Mouse (Mus musculus): ENCODE data around the gene Tent5b. TPM values are rescaled to one million over a fixed set of nuclear protein-coding genes. Genes with fewer than 3 reads are reported as not detected.

Gene Tent5b
- polyA plus RNA-seq, 1 experiment from 2014 or later = 1.4 TPM

DNA sequence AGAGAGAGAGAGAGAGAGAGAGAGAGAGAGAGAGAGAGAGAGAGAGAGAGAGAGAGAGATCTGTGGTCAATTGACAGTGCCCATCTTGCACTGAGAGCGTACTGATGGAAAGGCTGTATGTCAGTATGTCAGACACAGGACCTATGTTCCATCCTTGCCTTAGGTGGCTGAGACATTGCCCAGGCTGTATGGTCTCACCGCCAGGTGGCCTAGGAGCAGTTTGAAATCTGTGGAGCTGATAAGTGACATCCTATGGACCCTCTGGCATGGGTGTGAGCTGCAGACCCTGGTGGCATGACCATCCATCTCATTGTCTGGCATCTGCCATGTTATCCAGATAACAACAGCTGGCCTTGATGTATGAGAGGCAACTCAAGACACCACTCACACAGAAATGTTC, 6.1 kb upstream of the Tent5b start:
- Histone ChIP-seq H3K9me3 (peaks cover 5% of the 10 kb centered on the region; the same call in 1 of the 2 replicates), H3K4me3 (no peak overlapping the region), H3K4me2 (no peak overlapping the region), H3K36me3 (no peaks in the 10 kb centered on the region), H3K4me1 (0 out of 2 replicates have a peak, but pooled peaks cover 6% of the 10 kb centered on the region), H3K9ac (no peak overlapping the region), H3K27me3 (peaks cover 39% of the 10 kb centered on the region), H3K27ac (no peak overlapping the region)
- 63% methylated on average over 2 of the region's 2 CpGs for WGBS
- no peak for ATAC-seq (ENCODE audit: insufficient number of reproducible peaks, insufficient read depth, low FRiP score, low TSS enrichment, low read depth)

DNA sequence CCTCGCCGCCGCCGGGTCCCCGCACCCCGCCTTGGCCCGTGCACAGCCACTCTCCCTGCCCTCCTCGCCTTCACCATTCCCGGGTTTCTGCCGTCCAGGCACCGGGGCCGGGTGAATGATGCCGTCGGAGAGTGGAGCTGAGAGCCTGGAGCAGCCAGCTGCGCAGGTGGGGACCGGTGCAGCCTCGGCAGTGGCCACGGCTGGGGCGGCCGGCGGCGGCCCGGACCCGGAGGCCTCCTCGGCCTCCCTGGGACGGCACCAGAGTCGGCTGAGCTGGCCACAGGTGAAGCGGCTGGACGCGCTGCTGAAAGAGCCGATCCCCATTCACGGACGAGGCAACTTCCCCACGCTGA, 229 bp downstream of the Tent5b start:
- Histone ChIP-seq H3K4me1 (peaks cover 27% of the 10 kb centered on the region), H3K27ac (no peak overlapping the region), H3K9ac (peak overlapping the region; percentile 57), H3K36me3 (no peaks in the 10 kb centered on the region), H3K4me3 (peak overlapping the region; percentile 50), H3K27me3 (peaks cover 73% of the 10 kb centered on the region), H3K9me3 (no peaks in the 10 kb centered on the region), H3K4me2 (peak overlapping the region; percentile 70)
- WGBS = 3% methylated on average over 34 of the region's 34 CpGs
- ATAC-seq (ENCODE audit: insufficient number of reproducible peaks, insufficient read depth, low FRiP score, low TSS enrichment, low read depth) = no peak; the same call in 1 of the 2 replicates

DNA sequence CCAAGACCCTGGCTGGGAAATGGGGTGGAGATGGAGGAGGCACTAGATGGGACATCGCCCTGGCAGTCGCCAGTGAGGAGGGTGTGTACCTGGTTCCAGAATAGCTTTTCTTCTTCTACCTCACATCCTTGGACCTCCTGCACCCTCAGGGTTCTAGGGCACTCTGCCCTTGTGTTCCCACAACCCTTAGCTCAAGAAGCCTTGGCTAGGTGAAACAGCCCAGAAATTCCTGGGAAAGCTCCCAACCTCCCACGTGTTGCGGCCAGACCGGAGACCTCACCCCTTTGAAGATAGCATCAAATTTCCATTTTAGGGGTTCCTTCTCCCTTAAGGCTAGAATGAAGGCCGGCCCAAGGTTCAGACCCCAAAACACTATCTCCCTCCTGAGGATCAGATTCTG, 822 bp downstream of the Tent5b start:
- Histone ChIP-seq H3K4me3 (peak overlapping the region; percentile 50), H3K27me3 (peaks cover 69% of the 10 kb centered on the region), H3K4me1 (peaks cover 27% of the 10 kb centered on the region), H3K36me3 (no peaks in the 10 kb centered on the region), H3K9me3 (no peaks in the 10 kb centered on the region), H3K4me2 (peak overlapping the region; percentile 70), H3K27ac (no peak overlapping the region), H3K9ac (0 out of 2 replicates have a peak overlapping the region, but pooled peaks have one; percentile 57)
- ATAC-seq (ENCODE audit: insufficient number of reproducible peaks, insufficient read depth, low FRiP score, low TSS enrichment, low read depth) = no peak
- WGBS = 28% methylated on average over 6 of the region's 6 CpGs

DNA sequence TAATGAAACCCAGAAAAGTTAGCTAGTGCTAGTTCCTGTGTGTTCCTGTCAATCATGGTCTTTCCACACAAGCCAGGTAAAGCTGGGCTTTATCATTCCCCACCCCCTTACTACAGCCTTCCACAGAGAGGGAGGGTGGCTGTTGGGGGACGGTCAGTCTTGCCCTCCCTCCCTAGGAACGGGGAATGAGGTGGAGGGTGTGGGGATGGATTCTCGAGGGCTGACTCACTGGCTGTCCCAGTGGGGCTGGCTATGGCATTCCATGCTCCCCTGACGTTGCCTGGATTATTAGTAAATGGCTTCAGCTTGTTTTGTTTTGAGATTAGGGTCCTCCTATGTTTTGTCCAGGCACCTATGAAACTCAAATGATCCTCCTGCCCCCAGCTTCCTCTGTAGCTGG, 1.6 kb downstream of the Tent5b start:
- H3K4me3 ChIP-seq = no peak overlapping the region

DNA sequence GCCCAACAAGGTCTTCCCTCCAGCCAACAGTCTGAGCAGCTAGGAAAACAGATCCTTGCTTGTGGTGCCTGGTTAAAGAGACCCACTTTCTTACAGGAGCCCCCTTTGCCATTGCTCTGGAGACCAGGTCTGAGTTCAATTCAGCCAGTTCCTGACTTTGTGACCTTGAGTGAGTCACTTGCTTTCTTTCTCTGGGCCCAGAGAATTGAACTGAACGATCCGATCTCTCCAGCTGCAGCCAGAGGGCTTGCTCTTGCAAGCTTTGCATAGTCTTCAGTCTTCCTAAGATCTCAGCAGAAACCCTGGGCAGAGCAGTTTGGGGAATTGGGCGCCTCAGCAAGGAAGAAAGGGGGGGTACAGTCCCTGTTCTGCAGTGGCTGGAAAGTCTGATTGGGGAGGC, 2.5 kb downstream of the Tent5b start:
- no peaks in the 10 kb centered on the region for H3K9me3 ChIP-seq
- H3K27me3 ChIP-seq = peaks cover 55% of the 10 kb centered on the region
- H3K4me1 ChIP-seq = peaks cover 27% of the 10 kb centered on the region
- no peak overlapping the region for H3K27ac ChIP-seq
- H3K4me3 ChIP-seq = no peak overlapping the region
- no peak overlapping the region for H3K9ac ChIP-seq
- no peak overlapping the region for H3K4me2 ChIP-seq
- WGBS = 85% methylated on average over 3 of the region's 3 CpGs
- H3K36me3 ChIP-seq = no peaks in the 10 kb centered on the region
- ATAC-seq (ENCODE audit: insufficient number of reproducible peaks, insufficient read depth, low FRiP score, low TSS enrichment, low read depth) = no peak

More for the DNA sequence above, 1.6 kb downstream of the Tent5b start:
- Histone ChIP-seq H3K27ac (no peak overlapping the region), H3K36me3 (no peaks in the 10 kb centered on the region), H3K4me1 (peaks cover 27% of the 10 kb centered on the region), H3K27me3 (peaks cover 64% of the 10 kb centered on the region), H3K9ac (no peak overlapping the region), H3K4me2 (no peak overlapping the region), H3K9me3 (no peaks in the 10 kb centered on the region)
- ATAC-seq (ENCODE audit: insufficient number of reproducible peaks, insufficient read depth, low FRiP score, low TSS enrichment, low read depth) = no peak
- 23% methylated on average over 4 of the region's 4 CpGs for WGBS

DNA sequence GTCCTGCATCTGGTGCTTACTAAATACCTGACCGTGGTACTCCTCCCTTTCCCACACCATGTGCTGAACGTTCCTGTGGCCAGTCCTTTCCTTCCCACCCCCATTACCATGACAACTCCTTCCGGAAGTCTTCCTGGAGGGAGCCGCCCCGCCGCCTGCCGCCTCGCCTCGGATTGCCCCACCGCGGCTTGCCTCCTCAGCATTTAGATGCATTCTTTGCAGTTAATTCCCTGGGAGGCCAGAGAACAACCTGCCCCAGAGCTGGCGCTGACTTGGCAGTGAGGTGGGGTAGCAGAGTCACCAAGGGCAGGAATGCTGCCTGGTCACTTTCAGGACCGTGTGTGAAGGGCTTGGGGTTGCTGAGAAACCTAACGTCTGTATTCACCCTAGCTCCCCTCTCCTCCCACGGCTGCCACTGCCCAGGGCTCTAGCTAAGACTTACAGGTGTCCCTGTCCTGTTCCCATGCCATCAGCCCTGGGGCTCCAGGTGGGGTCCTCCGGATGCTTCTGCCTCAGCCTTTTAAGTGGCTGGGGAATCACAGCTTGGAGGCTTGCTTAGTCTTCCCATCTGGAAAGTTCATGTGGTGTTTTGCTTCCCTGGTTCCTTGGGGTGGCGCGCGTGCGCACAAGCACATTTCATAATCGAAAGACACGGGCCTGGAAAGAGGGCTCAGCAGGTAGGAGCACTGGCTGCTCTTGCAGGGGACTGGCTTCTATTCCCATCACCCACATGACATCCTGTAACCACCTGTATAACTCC, 4.5 kb downstream of the Tent5b start:
- peaks cover 41% of the 10 kb centered on the region for H3K27me3 ChIP-seq
- no peak overlapping the region for H3K27ac ChIP-seq
- no peak overlapping the region; the same call in 1 of the 2 replicates for H3K4me3 ChIP-seq
- H3K9me3 ChIP-seq = no peaks in the 10 kb centered on the region
- H3K4me2 ChIP-seq = peak overlapping the region; percentile 45
- WGBS = 7% methylated on average over 22 of the region's 22 CpGs
- no peak for ATAC-seq (ENCODE audit: insufficient number of reproducible peaks, insufficient read depth, low FRiP score, low TSS enrichment, low read depth)
- H3K4me1 ChIP-seq = peaks cover 28% of the 10 kb centered on the region
- H3K36me3 ChIP-seq = no peaks in the 10 kb centered on the region
- H3K9ac ChIP-seq = peak overlapping the region; percentile 44

DNA sequence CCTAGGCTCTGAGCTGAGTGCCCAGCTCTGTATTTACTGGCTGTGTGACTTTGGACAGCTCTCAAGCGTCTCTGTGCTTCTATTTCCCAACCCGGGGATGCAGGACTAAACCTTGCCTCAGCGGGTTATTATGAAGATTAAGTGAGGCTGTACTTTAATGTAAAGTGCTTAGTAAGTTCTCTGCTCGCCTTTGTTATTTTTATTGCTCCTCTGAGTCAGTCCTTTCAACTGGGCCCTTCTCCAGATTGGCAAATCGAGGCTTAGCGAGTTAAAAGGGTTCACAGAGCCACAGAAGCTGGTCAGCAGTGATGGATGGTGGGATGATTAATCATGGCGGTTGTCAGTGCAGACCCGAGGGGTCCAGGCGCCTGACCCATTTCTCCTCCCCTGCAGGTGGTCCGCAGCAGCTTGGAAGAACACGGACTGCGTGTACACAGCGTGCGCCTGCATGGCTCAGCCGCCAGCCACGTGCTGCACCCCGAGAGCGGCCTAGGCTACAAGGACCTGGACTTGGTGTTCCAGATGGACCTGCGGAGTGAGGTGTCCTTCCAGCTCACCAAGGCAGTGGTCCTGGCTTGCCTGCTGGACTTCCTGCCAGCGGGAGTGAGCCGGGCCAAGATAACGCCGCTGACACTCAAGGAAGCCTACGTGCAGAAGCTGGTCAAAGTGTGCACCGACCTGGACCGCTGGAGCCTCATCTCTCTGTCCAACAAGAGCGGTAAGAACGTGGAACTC, 5.9 kb downstream of the Tent5b start:
- Histone ChIP-seq H3K9ac (no peak overlapping the region), H3K27me3 (peaks cover 31% of the 10 kb centered on the region), H3K4me3 (no peak overlapping the region), H3K36me3 (no peaks in the 10 kb centered on the region), H3K4me1 (peaks cover 21% of the 10 kb centered on the region), H3K4me2 (no peak overlapping the region), H3K9me3 (no peaks in the 10 kb centered on the region), H3K27ac (no peak overlapping the region)
- no peak for ATAC-seq (ENCODE audit: insufficient number of reproducible peaks, insufficient read depth, low FRiP score, low TSS enrichment, low read depth)
- 90% methylated on average over 28 of the region's 28 CpGs for WGBS

DNA sequence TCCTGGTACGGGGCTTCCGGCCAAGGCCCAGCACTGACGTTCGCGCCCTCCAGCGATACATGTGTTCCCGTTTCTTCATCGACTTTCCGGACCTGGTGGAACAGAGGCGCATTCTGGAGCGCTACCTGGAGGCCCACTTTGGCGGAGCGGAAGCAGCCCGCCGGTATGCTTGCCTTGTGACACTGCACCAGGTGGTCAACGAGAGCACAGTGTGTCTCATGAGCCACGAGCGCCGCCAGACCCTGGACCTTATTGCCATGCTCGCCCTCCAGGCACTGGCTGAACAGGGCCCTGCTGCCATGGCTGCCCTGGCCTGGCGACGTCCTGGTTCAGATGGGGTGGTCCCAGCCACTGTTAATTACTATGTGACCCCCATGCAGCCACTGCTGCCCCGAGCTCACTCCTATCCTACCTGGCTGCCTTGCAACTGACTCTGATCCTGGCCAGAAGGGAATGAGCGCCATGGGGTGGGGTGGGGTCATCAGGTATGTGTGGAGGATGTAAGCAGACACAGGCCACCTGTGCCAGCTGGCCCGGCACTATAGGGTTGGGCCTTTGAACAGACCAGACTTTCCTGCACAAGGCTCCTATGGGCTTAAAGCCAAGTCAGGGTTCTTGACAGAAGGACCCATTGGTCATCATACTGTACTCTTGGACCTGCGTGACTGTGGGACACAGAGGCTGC, 6.9 kb downstream of the Tent5b start:
- Histone ChIP-seq H3K4me1 (peaks cover 21% of the 10 kb centered on the region), H3K4me3 (no peak overlapping the region), H3K4me2 (no peak overlapping the region), H3K9me3 (no peaks in the 10 kb centered on the region), H3K9ac (no peak overlapping the region), H3K36me3 (no peaks in the 10 kb centered on the region), H3K27ac (no peak overlapping the region), H3K27me3 (peaks cover 22% of the 10 kb centered on the region)
- 0 out of 2 replicates have a peak, but pooled peaks have one; percentile 6 for ATAC-seq (ENCODE audit: insufficient number of reproducible peaks, insufficient read depth, low FRiP score, low TSS enrichment, low read depth)
- WGBS = 88% methylated on average over 26 of the region's 26 CpGs

DNA sequence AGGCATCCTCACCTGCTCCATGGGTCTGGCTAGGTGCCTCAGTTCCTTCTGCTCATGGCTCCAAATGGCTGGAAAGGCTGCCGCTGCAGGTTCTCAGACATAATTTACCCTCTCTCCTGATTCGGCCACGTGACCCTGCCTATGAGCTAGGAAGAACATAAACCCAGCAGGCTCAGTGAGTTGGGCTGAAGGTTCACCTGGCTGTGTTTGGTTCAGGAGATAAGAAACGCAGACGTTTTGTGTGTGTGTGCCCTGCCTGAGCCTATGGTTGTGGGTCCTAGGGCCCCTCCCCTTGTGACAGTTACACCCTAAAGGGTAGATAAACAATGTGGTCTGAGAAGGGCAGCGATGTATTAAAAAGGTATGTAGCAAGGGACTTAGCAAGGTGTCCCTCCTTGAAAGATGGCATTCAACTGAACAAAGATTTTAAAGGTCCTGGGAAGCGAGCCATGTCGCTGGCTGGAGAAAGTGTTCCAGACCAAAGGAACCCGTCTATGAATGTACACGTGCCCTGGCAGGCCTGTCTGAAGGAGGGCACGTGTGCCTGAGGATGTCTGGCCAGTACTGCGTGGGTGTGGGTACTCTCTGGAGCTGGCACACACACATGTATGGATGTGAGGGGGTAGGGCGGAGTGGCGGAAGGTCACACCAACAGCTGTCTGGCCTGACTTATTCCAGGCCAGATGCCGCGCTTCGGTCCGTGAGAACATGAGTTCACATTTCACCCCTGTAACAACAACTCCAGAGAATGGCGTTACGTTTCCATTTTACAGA, 8.9 kb downstream of the Tent5b start:
- Histone ChIP-seq H3K4me2 (no peak overlapping the region), H3K27ac (no peak overlapping the region), H3K4me1 (peaks cover 20% of the 10 kb centered on the region), H3K4me3 (no peak overlapping the region), H3K27me3 (peaks cover 11% of the 10 kb centered on the region; the same call in 1 of the 2 replicates), H3K36me3 (no peaks in the 10 kb centered on the region), H3K9me3 (no peaks in the 10 kb centered on the region), H3K9ac (no peak overlapping the region)
- 75% methylated on average over 20 of the region's 20 CpGs for WGBS
- ATAC-seq (ENCODE audit: insufficient number of reproducible peaks, insufficient read depth, low FRiP score, low TSS enrichment, low read depth) = no peak

DNA sequence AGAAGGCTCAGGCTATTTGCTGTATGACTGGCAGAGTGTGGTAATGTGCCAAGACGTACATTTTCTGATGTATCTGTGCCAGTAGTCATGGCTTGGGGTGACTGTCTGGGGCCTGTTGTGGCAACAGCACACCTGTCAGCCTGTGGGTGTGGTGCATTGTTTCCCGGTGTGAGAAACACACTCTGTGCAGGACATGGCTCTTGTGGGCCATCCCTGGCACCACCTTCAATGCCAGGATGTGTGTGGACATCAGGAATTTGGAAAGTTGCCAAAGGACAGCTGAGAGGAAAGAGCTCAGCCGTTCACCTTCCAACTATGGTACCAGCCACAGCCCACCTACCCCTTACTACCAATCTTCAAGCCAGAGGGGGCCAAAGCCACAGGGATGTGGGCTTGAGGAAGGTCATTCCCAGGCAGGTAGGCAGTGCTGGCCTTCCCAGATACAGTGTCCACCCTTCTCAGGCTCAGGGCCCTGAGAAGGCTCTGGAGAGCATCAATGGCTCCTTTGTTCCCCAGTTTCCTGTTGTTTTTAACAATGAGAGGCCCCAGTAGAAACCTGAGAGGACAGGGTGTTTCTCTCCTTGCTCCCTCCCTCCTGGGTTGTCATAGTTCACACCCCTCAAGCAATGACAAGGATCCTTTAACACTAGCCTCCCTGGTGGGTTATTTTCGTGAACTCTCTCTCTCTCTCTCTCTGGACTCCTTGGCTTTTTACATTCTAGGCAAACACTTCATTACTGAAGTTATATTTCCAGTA, 9.7 kb downstream of the Tent5b start:
- Histone ChIP-seq H3K27me3 (peaks cover 5% of the 10 kb centered on the region), H3K36me3 (no peaks in the 10 kb centered on the region), H3K9me3 (no peaks in the 10 kb centered on the region), H3K9ac (no peak overlapping the region), H3K4me2 (no peak overlapping the region), H3K27ac (peak overlapping the region; percentile 28; the same call in 1 of the 2 replicates), H3K4me1 (peaks cover 19% of the 10 kb centered on the region), H3K4me3 (no peak overlapping the region)
- 47% methylated on average over 4 of the region's 4 CpGs for WGBS
- ATAC-seq (ENCODE audit: insufficient number of reproducible peaks, insufficient read depth, low FRiP score, low TSS enrichment, low read depth) = no peak
